Mouse (Mus musculus) erythroblast, embryonic 14.5 days (primary cell): ENCODE measurements at regions not wholly inside any gene's neighbourhood (a gene's known extent, or its start where the extent isn't known, plus 50 kb on each side); places are given as distances from the start of the nearest gene placed in this dataset.

ENCODE experiments used
- GATA1 ChIP-seq: IDR thresholded peaks from 2 replicates; pipeline ENCODE4 v1.6.1; 2012; ENCODE audit warnings: low read length, inconsistent platforms, mixed read lengths
- TAL1 ChIP-seq: IDR thresholded peaks from 3 replicates; pipeline ENCODE4 v1.6.1; 2012; ENCODE audit warnings: low read length, inconsistent platforms, mixed read lengths

- TF ChIP-seq GATA1 (no peak), TAL1 (no peak)
Observed at GRCm38 (mm10) chrX:13398466-13398865, 67.4 kb upstream of the Nyx start.
